Mouse (Mus musculus) embryonic facial prominence, embryonic 11.5 days (tissue): Measurements from ENCODE around the gene 4930404N11Rik. TPM values are rescaled to one million over a fixed set of nuclear protein-coding genes. Genes with fewer than 3 reads are reported as not detected.

Source experiments
- ATAC-seq: fragments of 200-750 bp; cut with Nextera tagmentation; replicated peaks from 2 replicates; pipeline ENCODE4 v1.8.0; 2017; ENCODE audit warnings: low read depth; ENCODE audit not compliant: insufficient number of reproducible peaks, low FRiP score, low TSS enrichment
- DNase-seq: peaks from one replicate; pipeline ENCODE4 v3.0.0-alpha.2; 2015; ENCODE audit warnings: low spot score
- H3K27ac ChIP-seq: fragments of 300-500 bp; sonication (generic); replicated peaks from 2 replicates; pipeline ENCODE4 v1.5.1; 2014; ENCODE audit warnings: mild to moderate bottlenecking, low read depth, low read length, control low read depth
- H3K27me3 ChIP-seq: fragments of 300-500 bp; sonication (generic); 2 replicates; pipeline ENCODE4 v1.6.1; 2014; ENCODE audit warnings: mild to moderate bottlenecking, low read length, moderate library complexity, mixed read lengths; ENCODE audit not compliant: control insufficient read depth, insufficient read depth
- H3K36me3 ChIP-seq: fragments of 300-500 bp; sonication (generic); replicated peaks from 2 replicates; pipeline ENCODE4 v1.6.1; 2014; ENCODE audit warnings: low read depth, mild to moderate bottlenecking, low read length, moderate library complexity, mixed read lengths; ENCODE audit not compliant: control insufficient read depth, insufficient read depth
- H3K4me1 ChIP-seq: fragments of 300-500 bp; sonication (generic); 2 replicates; pipeline ENCODE4 v1.6.1; 2014; ENCODE audit warnings: low read length, mixed read lengths; ENCODE audit not compliant: control insufficient read depth, insufficient read depth
- H3K4me2 ChIP-seq: fragments of 300-500 bp; sonication (generic); 2 replicates; pipeline ENCODE4 v1.6.1; 2014; ENCODE audit warnings: low read depth, mild to moderate bottlenecking, control low read depth, low read length, moderate library complexity
- H3K4me3 ChIP-seq: fragments of 300-500 bp; sonication (generic); 2 replicates; pipeline ENCODE4 v1.5.1; 2014; ENCODE audit warnings: low read depth, low read length, control low read depth
- H3K9ac ChIP-seq: fragments of 300-500 bp; sonication (generic); replicated peaks from 2 replicates; pipeline ENCODE4 v1.6.1; 2014; ENCODE audit warnings: mild to moderate bottlenecking, control low read depth, low read length
- H3K9me3 ChIP-seq: fragments of 300-500 bp; sonication (generic); replicated peaks from 2 replicates; pipeline ENCODE4 v1.6.1; 2016; ENCODE audit warnings: mild to moderate bottlenecking, low read length, inconsistent platforms, mixed read lengths; ENCODE audit not compliant: control insufficient read depth
- WGBS: fragments of 180-500 bp; shearing (Covaris S2); extraction: QIAGEN DNeasy Blood & Tissue Kit; methylation state at CpG from one replicate; pipeline ENCODE4 v1.1.7; 2014; 5-methylcytosine and 5-hydroxymethylcytosine counted together
- polyA plus RNA-seq: library from polyadenylated mRNA; unstranded; fragments of >200 nt; fragmentation: Nextera tagmentation; extraction: Ambion mirVana; gene quantifications from 2 replicates; pipeline ENCODE4 v1.2.1, GENCODE M21; 2014

The 4930404N11Rik gene
- polyA plus RNA-seq, 1 experiment from 2014 or later, result not detected

DNA sequence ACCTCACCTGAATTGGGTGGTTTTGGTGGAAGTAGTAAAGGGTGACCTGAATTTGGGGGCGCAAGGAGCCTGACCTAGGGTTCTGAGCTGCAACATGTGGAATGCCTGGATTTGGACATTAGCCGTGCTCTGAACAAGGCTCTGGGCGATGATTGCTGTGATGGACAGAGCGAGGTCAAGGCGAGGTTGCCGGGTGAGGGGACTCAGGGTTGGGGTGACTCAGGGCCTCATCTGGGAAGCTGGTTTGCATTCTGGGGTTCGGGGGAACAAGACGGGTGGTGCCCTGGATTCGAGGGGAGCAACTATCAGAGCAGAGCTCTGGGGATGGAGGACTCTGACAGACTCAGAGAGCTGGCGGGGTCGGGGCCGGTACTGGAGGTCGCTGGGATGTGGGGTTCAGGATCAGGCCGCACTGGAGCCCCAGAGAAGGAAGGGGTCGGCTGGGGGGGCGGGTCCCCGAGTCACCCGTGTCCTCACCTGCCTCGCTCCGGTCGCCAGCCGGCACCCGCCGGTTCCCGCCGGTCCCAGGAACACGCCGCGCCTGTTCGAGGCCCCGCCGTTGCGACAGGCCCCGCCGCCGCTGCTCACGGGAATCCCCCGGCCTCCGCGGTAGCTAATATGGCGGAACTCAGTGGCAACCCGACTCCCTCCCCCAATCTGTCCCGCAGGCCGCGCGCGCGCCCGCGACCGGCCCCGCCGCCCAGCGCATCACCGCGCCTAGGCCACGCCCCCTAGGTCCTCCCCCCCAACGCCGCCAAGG is 12.4 kb upstream of the 4930404N11Rik start, which contains the start of gene Fzr1:
TSS of gene Fzr1 (minus strand) at position 724 of the 760 bp plus-strand sequence.
- H3K4me3 ChIP-seq, result peak within 1 kb of the TSS; percentile 88
- no peaks in the 10 kb centered on the region for H3K9me3 ChIP-seq
- peak within 1 kb of the TSS; percentile 66 for H3K4me2 ChIP-seq
- peaks cover 8% of the 10 kb centered on the region for H3K4me1 ChIP-seq
- ATAC-seq (peak; percentile 47), DNase-seq (no peak)
- no peaks in the 10 kb centered on the region for H3K27me3 ChIP-seq
- H3K27ac ChIP-seq, result peak within 1 kb of the TSS; percentile 56
- peak within 1 kb of the TSS; percentile 91 for H3K9ac ChIP-seq
- WGBS, result under 1% methylated on average over 56 of the region's 59 CpGs
- H3K36me3 ChIP-seq, result peaks cover 10% of the 10 kb centered on the region; the same call in 1 of the 2 replicates

DNA sequence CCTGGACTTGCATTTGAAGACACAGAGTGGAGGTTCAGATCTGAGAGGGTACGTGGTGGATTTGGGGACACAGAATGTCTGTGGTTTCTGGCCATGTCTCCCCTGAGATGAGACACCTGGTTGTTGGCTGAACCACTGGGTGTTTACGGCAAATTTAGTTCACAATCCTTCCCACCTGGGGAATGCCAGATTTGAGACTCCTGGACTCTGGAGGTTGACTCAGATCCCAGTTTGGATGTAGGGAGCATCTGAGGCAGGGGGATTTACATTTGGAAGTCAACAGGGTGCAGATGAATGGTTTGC is 11.7 kb upstream of the 4930404N11Rik start:
- no peak overlapping the region for H3K27ac ChIP-seq
- peak overlapping the region; percentile 56 for H3K4me2 ChIP-seq
- peak overlapping the region; percentile 88 for H3K4me3 ChIP-seq
- ATAC-seq, result no peak
- peak overlapping the region; percentile 91 for H3K9ac ChIP-seq
- H3K9me3 ChIP-seq, result no peaks in the 10 kb centered on the region
- peaks cover 8% of the 10 kb centered on the region for H3K4me1 ChIP-seq
- 58% methylated on average over 2 of the region's 2 CpGs for WGBS
- no peak for DNase-seq
- H3K36me3 ChIP-seq, result peaks cover 10% of the 10 kb centered on the region; the same call in 1 of the 2 replicates
- H3K27me3 ChIP-seq, result no peaks in the 10 kb centered on the region

DNA sequence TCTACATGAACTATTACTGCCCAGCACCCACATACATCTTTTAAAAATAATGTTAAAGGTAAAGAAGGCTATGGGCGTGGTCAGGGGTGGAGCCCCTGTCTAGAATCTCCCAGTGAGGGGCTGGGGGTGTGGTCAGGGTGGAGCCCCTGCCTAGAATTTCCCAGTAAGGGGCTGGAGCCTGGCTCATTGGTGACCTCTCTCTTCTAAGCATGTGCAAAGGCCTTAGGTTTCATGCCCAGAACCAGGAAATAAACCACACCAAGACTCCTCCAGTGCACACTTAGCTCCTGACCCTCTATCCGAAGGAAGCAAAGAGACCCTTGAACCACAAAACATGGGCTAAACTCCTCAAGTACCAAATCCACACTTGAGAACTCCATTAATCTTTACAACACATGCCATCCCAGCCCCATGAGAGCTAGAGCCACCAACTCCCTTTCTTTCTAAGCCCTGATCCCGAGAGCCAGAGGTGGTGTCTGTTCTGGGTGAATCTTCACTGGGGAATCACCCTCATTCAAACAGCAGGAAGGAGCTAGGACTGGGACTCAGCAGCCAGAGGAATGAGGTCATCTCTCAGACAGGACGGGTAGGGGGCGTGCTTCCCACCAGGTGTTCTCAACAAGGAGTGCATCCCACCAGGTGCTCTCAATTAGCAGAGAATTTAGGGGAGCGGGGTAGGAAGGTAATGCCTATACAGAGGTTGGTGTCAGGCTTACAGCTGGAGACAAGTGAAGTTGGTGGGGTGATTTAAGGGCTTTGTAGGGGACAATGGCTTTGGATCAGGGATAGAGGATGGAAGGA is 11.1 kb upstream of the 4930404N11Rik start:
- Histone ChIP-seq H3K9ac (0 out of 2 replicates have a peak overlapping the region, but pooled peaks have one; percentile 22), H3K4me1 (peaks cover 8% of the 10 kb centered on the region), H3K36me3 (peaks cover 10% of the 10 kb centered on the region; the same call in 1 of the 2 replicates), H3K4me2 (peak overlapping the region; percentile 56), H3K4me3 (peak overlapping the region; percentile 88), H3K27ac (no peak overlapping the region), H3K9me3 (no peaks in the 10 kb centered on the region), H3K27me3 (no peaks in the 10 kb centered on the region)
- no peak for DNase-seq
- 40% methylated on average over 6 of the region's 6 CpGs for WGBS
- ATAC-seq, result no peak

DNA sequence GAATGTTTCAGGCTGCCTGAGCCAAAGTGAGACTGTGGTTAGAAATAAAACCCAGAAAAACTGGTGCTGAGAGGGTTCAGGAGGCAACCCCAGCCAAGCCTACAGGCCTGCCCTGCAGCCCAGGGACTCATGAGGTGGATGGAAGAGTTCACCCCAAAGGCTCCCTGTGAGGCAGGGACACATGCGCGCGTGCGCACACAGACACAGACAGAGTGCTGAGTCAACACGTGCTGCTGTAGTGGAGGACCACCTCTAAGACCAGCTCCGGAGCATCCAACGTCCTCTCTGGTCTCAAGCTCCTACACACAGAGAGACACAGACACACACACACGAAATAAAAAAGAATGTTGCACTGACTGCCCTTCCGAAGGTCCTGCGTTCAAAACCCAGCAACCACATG is 9.7 kb upstream of the 4930404N11Rik start:
- H3K4me3 ChIP-seq, result no peak overlapping the region
- H3K36me3 ChIP-seq, result peaks cover 18% of the 10 kb centered on the region
- WGBS, result 97% methylated on average over 10 of the region's 10 CpGs

DNA sequence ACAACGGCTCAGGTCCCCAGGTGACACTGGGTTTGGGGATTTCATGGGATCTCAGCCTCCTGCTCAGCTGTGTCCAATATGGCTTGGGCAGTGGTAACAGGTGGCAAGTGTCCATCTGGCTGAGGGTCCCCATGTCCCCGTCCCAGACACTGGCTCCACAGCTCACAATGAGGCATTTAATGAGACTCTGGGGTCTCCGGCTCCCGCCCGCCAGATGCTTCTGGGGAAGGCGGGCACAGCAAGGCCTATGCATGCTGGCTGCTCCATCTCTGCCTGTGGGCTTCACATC is 1.5 kb upstream of the 4930404N11Rik start:
- Histone ChIP-seq H3K9ac (no peak overlapping the region), H3K9me3 (no peaks in the 10 kb centered on the region), H3K4me3 (no peak overlapping the region), H3K4me2 (no peak overlapping the region), H3K27ac (no peak overlapping the region), H3K27me3 (peaks cover 20% of the 10 kb centered on the region), H3K4me1 (peaks cover 11% of the 10 kb centered on the region), H3K36me3 (peaks cover 26% of the 10 kb centered on the region)
- no peak for DNase-seq
- WGBS, result 84% methylated on average over 6 of the region's 6 CpGs
- no peak for ATAC-seq

More for the DNA sequence above, 9.7 kb upstream of the 4930404N11Rik start:
- no peak overlapping the region for H3K27ac ChIP-seq
- H3K27me3 ChIP-seq, result no peaks in the 10 kb centered on the region
- H3K9ac ChIP-seq, result no peak overlapping the region
- ATAC-seq (no peak), DNase-seq (no peak)
- peaks cover 8% of the 10 kb centered on the region for H3K4me1 ChIP-seq
- H3K4me2 ChIP-seq, result no peak overlapping the region
- no peaks in the 10 kb centered on the region for H3K9me3 ChIP-seq

DNA sequence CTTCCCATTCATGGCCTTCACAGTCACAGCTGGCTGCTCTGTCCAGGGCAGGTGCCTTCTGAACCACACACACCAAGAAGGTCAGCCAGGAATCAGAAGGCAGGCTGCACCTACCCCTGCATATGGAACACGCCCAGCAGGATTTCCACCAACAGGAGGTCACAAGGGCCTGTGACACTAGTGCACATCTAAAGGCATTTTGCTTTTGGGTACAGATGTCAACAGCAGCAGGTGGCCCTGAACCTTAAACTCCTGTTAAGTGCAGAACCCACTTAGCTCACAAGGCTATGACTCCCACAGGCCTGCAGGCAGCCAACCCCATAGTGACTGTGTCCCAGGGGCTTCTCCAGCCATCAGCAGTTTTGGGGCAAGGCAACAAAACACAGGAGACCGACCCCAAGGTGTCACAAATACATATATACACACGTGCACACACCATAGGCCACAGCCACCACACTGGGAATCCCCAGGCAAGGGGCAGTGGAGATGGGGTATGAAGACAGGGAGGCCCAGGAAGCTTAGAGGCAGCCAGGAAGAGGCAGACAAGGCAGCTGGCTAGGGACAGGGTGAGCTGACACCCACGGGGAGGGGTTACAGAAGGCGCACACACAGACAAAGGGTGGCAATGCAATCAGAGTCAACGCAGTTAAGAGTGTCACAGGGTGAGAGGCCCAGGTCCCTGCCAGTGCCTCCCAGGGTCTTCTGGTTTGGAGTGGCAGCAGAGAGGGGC is 1.0 kb upstream of the 4930404N11Rik start:
- no peaks in the 10 kb centered on the region for H3K9me3 ChIP-seq
- no peak overlapping the region for H3K9ac ChIP-seq
- no peak overlapping the region for H3K27ac ChIP-seq
- 77% methylated on average over 6 of the region's 6 CpGs for WGBS
- H3K4me3 ChIP-seq, result no peak overlapping the region
- DNase-seq (no peak), ATAC-seq (no peak)
- peaks cover 11% of the 10 kb centered on the region for H3K4me1 ChIP-seq
- no peak overlapping the region for H3K4me2 ChIP-seq
- H3K27me3 ChIP-seq, result peaks cover 20% of the 10 kb centered on the region
- peaks cover 26% of the 10 kb centered on the region for H3K36me3 ChIP-seq

DNA sequence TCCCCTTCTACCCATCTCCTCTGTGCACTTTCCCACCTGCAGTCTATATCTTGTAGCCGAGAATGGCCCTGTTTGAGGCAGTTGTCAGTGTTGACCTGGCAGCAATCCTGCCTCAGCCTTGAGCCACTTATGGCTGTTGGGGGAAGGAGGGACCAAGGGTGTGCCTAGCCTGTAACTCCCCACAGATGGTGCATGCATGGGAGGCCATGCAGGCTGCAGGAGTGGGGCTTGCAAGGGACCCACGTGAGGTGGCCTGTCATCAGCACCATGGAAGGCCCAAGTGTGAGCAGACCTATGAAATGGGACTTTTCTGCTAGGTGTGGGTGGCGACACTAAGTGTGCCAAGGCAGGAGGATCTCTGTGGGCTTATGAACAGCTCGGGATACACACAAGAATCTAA is 543 bp downstream of the 4930404N11Rik start:
- Histone ChIP-seq H3K4me3 (no peak overlapping the region; the same call in 1 of the 2 replicates), H3K4me1 (peaks cover 11% of the 10 kb centered on the region), H3K4me2 (no peak overlapping the region; the same call in 1 of the 2 replicates), H3K9me3 (no peaks in the 10 kb centered on the region), H3K9ac (no peak overlapping the region), H3K27me3 (peaks cover 20% of the 10 kb centered on the region), H3K36me3 (peaks cover 16% of the 10 kb centered on the region), H3K27ac (no peak overlapping the region)
- 35% methylated on average over 4 of the region's 4 CpGs for WGBS
- no peak for ATAC-seq
- DNase-seq, result peak; percentile 31
